Mouse (Mus musculus): ENCODE results near the gene Skida1. TPM values are rescaled to one million over a fixed set of nuclear protein-coding genes. Genes with fewer than 3 reads are reported as not detected.

The Skida1 gene
- polyA plus RNA-seq, 1 experiment = 0.22 TPM

DNA sequence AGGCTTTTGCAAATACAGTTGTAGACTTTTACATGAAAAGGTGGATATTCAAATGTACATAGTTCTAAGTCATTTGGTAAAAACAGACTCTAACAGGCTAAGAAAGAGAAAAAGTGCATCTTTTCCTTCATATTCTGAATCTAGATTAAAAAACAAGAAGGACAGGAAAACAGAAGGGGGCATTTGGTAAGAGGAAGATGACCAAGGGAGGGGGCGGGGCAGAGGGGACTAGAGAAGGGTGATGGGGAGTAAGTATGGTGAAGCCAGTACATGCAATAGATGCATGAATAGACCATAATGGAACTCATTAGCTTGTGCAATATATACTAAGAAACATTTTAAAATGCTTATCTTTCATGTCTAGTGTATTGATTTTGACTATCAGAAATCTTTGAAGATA is 11.5 kb upstream of the Skida1 start:
- DNase-seq (ENCODE audit: low read depth in 1 of 2, low spot score in 2 of 2) = no peak
- 95% methylated on average over 1 of the region's 1 CpGs for WGBS
- Histone ChIP-seq H3K4me1 (ENCODE audit: control insufficient read depth, insufficient read depth, insufficient read length) (peaks cover 2% of the 10 kb centered on the region; the same call in 1 of the 2 replicates), H3K4me3 (ENCODE audit: extremely low read depth, insufficient read depth, insufficient read length) (no peak overlapping the region), H3K36me3 (ENCODE audit: control insufficient read depth, insufficient read depth, low read length) (no peaks in the 10 kb centered on the region; the same call in 1 of the 2 replicates), H3K27ac (ENCODE audit: insufficient read depth, low read length) (no peak overlapping the region), H3K27me3 (ENCODE audit: control insufficient read depth, insufficient read depth, low read length) (no peaks in the 10 kb centered on the region)
- no peak for TF ChIP-seq CTCF (IDR thresholded peaks at IDR 0.05; ENCODE audit: extremely low read depth, insufficient read depth, insufficient read length, insufficient replicate concordance)
- no peak for TF ChIP-seq POLR2A (IDR thresholded peaks at IDR 0.05; ENCODE audit: low read depth, low read length)

DNA sequence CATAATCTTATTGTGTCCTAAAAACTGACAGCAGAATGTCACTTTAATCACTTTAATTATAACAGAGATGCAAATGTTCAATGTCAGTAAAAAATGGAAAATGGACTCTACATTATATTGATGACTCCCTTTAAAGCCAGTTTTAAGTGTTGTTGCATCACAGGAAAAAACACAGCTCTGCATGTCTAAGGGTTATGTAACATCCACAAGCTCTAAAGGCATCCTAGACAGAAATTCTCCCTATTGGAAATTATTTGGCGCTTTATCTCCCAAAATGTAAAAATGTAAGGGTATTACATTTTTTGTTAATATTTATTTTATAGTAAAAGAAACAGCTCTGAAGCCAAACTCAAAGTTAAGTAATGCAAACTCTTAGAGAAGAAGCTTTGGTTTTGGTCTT is 11.0 kb upstream of the Skida1 start:
- 94% methylated on average over 1 of the region's 1 CpGs for WGBS
- H3K4me3 ChIP-seq (ENCODE audit: extremely low read depth, insufficient read depth, insufficient read length) = no peak overlapping the region
- DNase-seq (ENCODE audit: low read depth in 1 of 2, low spot score in 2 of 2) = no peak

DNA sequence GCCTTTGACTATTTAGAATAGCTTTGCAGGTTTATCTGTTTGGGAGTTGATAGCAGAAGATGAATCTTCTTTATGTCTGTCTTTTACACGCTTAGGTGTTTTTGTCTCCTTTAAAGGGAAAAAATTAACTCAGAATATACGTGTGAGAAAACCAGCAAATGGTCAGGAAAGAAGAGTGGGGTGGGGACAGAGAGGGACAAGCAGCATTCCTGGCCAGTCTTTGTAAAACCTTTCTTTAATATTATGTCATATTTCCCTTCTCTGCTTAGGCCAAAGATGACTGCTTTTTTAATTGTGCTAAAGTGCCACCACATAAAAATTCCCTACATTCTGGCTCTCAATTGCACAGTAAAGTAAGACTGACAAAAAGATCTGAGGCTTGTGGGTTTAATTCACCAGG is 10.2 kb upstream of the Skida1 start:
- WGBS = 88% methylated on average over 2 of the region's 2 CpGs
- Histone ChIP-seq H3K27ac (ENCODE audit: insufficient read depth, low read length) (no peak overlapping the region), H3K4me3 (ENCODE audit: extremely low read depth, insufficient read depth, insufficient read length) (no peak overlapping the region), H3K27me3 (ENCODE audit: control insufficient read depth, insufficient read depth, low read length) (no peaks in the 10 kb centered on the region), H3K4me1 (ENCODE audit: control insufficient read depth, insufficient read depth, insufficient read length) (no peaks in the 10 kb centered on the region), H3K36me3 (ENCODE audit: control insufficient read depth, insufficient read depth, low read length) (no peaks in the 10 kb centered on the region)
- TF ChIP-seq POLR2A (IDR thresholded peaks at IDR 0.05; ENCODE audit: low read depth, low read length) (no peak), CTCF (IDR thresholded peaks at IDR 0.05; ENCODE audit: extremely low read depth, insufficient read depth, insufficient read length, insufficient replicate concordance) (no peak)
- DNase-seq (ENCODE audit: low read depth in 1 of 2, low spot score in 2 of 2) = no peak

More for the DNA sequence above, 11.0 kb upstream of the Skida1 start:
- no peak overlapping the region for H3K27ac ChIP-seq (ENCODE audit: insufficient read depth, low read length)
- no peaks in the 10 kb centered on the region for H3K4me1 ChIP-seq (ENCODE audit: control insufficient read depth, insufficient read depth, insufficient read length)
- H3K36me3 ChIP-seq (ENCODE audit: control insufficient read depth, insufficient read depth, low read length) = no peaks in the 10 kb centered on the region
- no peak for TF ChIP-seq CTCF (IDR thresholded peaks at IDR 0.05; ENCODE audit: extremely low read depth, insufficient read depth, insufficient read length, insufficient replicate concordance)
- no peak for TF ChIP-seq POLR2A (IDR thresholded peaks at IDR 0.05; ENCODE audit: low read depth, low read length)
- no peaks in the 10 kb centered on the region for H3K27me3 ChIP-seq (ENCODE audit: control insufficient read depth, insufficient read depth, low read length)

DNA sequence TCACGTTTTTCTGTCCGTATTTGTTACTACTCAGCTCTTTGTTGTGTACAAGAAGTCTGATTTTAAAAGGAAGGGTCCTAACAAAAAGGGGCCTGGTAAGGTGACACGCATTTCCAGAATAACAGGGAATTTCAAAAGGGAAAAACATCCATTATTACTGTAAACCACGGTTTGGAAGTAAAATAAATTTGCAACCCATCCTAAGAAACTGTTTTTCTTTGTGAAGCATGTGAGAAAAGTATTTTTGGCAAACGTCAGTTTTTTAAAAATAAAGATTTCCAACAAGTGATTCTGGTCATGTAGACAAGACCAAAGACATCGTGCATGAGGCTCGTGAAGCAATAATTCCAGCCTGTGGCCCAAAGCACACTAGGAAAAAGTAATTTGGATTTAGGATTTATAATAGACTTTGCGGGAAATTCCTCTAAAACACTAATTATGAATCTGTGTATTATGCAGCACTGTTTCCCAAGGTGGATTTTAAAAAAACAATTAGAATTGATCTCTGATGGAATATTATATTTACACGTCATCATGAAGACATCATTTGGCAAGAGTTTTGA is 9.4 kb upstream of the Skida1 start:
- H3K27me3 ChIP-seq (ENCODE audit: control insufficient read depth, insufficient read depth, low read length) = no peaks in the 10 kb centered on the region
- H3K4me1 ChIP-seq (ENCODE audit: control insufficient read depth, insufficient read depth, insufficient read length) = no peaks in the 10 kb centered on the region
- H3K36me3 ChIP-seq (ENCODE audit: control insufficient read depth, insufficient read depth, low read length) = no peaks in the 10 kb centered on the region
- H3K4me3 ChIP-seq (ENCODE audit: extremely low read depth, insufficient read depth, insufficient read length) = no peak overlapping the region; the same call in 1 of the 2 replicates
- DNase-seq (ENCODE audit: low read depth in 1 of 2, low spot score in 2 of 2) = no peak
- 49% methylated on average over 9 of the region's 9 CpGs for WGBS
- H3K27ac ChIP-seq (ENCODE audit: insufficient read depth, low read length) = no peak overlapping the region
- TF ChIP-seq POLR2A (IDR thresholded peaks at IDR 0.05; ENCODE audit: low read depth, low read length) (no peak), CTCF (IDR thresholded peaks at IDR 0.05; ENCODE audit: extremely low read depth, insufficient read depth, insufficient read length, insufficient replicate concordance) (no peak)

DNA sequence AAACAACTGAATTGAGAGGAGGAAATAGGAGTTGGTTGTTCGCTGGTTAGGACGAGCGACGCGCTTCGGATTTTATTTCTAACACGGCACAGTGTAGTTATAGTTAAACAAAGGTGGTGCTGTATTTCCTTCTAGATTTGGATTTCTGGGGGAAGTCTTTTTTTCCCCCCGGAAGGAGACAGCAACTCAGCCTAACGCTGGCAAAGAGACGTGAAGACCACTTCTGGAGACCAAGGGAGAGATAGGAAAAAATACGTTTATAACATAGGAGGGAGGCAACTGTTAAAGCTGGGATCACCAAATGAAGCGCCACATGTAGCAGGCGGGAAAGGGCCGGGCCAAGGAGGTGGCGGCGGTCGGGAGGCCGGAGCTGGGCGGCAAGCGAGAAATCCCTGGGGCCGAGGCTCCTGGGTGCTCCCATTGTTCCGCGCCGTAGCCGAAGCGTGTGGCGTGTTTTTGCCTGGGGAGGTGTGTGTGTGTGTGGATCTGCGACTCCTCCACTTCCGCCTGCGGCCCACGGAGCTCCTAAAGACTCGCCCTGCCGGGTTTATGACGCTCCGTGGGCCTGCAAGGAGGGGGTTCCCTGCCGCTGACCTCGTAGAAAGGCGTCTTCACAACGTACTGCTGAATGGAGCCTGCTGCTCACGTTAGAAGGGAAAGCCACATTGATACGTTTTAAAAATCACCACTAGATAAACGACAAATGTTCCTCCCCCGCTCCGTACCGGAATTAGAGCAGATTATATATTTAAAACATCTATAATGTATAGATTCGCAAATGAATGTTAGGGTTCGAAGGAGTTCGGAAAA is 8.7 kb upstream of the Skida1 start:
- Histone ChIP-seq H3K27ac (ENCODE audit: insufficient read depth, low read length) (peak overlapping the region; percentile 100), H3K4me3 (ENCODE audit: extremely low read depth, insufficient read depth, insufficient read length) (peak overlapping the region; percentile 67), H3K4me1 (ENCODE audit: control insufficient read depth, insufficient read depth, insufficient read length) (no peaks in the 10 kb centered on the region), H3K27me3 (ENCODE audit: control insufficient read depth, insufficient read depth, low read length) (no peaks in the 10 kb centered on the region), H3K36me3 (ENCODE audit: control insufficient read depth, insufficient read depth, low read length) (no peaks in the 10 kb centered on the region)
- WGBS = 1% methylated on average over 48 of the region's 48 CpGs
- DNase-seq (ENCODE audit: low read depth in 1 of 2, low spot score in 2 of 2) = peak; percentile 38 to 58
- TF ChIP-seq POLR2A (IDR thresholded peaks at IDR 0.05; ENCODE audit: low read depth, low read length) = peak; percentile 39; the same call in 1 of the 2 replicates
- TF ChIP-seq CTCF (IDR thresholded peaks at IDR 0.05; ENCODE audit: extremely low read depth, insufficient read depth, insufficient read length, insufficient replicate concordance) = no peak

DNA sequence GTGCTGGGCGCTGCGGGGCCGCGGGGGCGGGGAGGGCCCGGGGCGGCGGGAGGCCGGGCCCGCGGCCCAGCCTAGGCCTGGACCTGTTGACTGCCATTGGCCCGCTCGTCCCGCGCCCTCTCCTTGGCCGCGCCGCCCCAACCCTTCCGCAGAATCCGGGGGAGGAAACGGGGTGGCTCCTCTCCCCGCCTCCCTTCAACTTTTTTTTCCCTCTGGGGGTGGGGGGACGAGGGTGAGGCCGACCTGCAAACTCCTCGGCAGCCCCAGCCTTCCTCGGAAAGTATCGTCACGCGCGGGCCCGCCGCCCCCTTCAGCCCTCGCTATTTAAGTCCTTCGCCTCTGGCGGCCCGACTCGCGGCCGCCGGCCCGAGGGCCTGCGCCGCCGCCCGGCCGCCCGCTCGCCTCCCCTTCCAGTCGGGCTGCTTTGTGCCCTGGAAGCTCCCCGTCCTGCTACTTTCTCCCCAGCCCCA is 8.0 kb upstream of the Skida1 start:
- no peaks in the 10 kb centered on the region for H3K36me3 ChIP-seq (ENCODE audit: control insufficient read depth, insufficient read depth, low read length)
- no peaks in the 10 kb centered on the region for H3K4me1 ChIP-seq (ENCODE audit: control insufficient read depth, insufficient read depth, insufficient read length)
- TF ChIP-seq CTCF (IDR thresholded peaks at IDR 0.05; ENCODE audit: extremely low read depth, insufficient read depth, insufficient read length, insufficient replicate concordance) = no peak
- TF ChIP-seq POLR2A (IDR thresholded peaks at IDR 0.05; ENCODE audit: low read depth, low read length) = peak; percentile 66
- 2% methylated on average over 39 of the region's 50 CpGs for WGBS
- no peaks in the 10 kb centered on the region for H3K27me3 ChIP-seq (ENCODE audit: control insufficient read depth, insufficient read depth, low read length)
- H3K4me3 ChIP-seq (ENCODE audit: extremely low read depth, insufficient read depth, insufficient read length) = peak overlapping the region; percentile 67
- H3K27ac ChIP-seq (ENCODE audit: insufficient read depth, low read length) = peak overlapping the region; percentile 100
- peak; percentile 91 to 93 for DNase-seq (ENCODE audit: low read depth in 1 of 2, low spot score in 2 of 2)

Data from spleen, adult 2 months (tissue).